Mouse (Mus musculus) adrenal gland, postnatal 14 days (tissue): ENCODE results near the gene Spn. TPM values are rescaled to one million over a fixed set of nuclear protein-coding genes. Genes with fewer than 3 reads are reported as not detected.

Experiments
- total RNA-seq: library from RNA; stranded (reverse); gene quantifications from 2 replicates; pipeline ENCODE4 v1.2.3, GENCODE M21; 2021

Spn gene
- total RNA-seq, 1 experiment from 2014 or later, result 1.4 TPM

Other genes with a start within 250 kb of the Spn start
- 27.6 and 27.9 TPM in 2 replicates for gene Tmem219, start 214.9 kb downstream of the Spn start, total RNA-seq
- gene Kctd13, start 208.9 kb downstream of the Spn start, total RNA-seq, result 20.2 and 24.7 TPM in 2 replicates
- gene Asphd1, start 188.2 kb downstream of the Spn start, total RNA-seq, result 1.7 and 2.2 TPM in 2 replicates
- 54.2 and 62.2 TPM in 2 replicates for gene Sez6l2, start 187.3 kb downstream of the Spn start, total RNA-seq
- gene Cdipt, start 161.9 kb downstream of the Spn start, total RNA-seq, result 78.2 and 83.0 TPM in 2 replicates
- 1.6 TPM in 2 replicates for gene Cdiptos, start 161.7 kb downstream of the Spn start, total RNA-seq
- 61.7 and 63.8 TPM in 2 replicates for gene Mvp, start 123.2 kb downstream of the Spn start, total RNA-seq
- 3.0 and 3.2 TPM in 2 replicates for gene Pagr1b, start 121.3 kb downstream of the Spn start, total RNA-seq
- 7.9 and 24.6 TPM in 2 replicates for gene Pagr1a, start 120.5 kb downstream of the Spn start, total RNA-seq
- 8.4 and 26.9 TPM in 2 replicates for gene Gm42742, start 116.7 kb downstream of the Spn start, total RNA-seq
- gene Prrt2, start 116.6 kb downstream of the Spn start, total RNA-seq, result 3.5 and 4.6 TPM in 2 replicates
- 133 and 142 TPM in 2 replicates for gene Maz, start 110.8 kb downstream of the Spn start, total RNA-seq
- 18.9 and 21.7 TPM in 2 replicates for gene Kif22, start 95.4 kb downstream of the Spn start, total RNA-seq
- gene Zg16, start 50.5 kb downstream of the Spn start, total RNA-seq, result not detected in 2 replicates
- gene AI467606, start 46.5 kb downstream of the Spn start, total RNA-seq, result 1.3 and 5.7 TPM in 2 replicates
- 1.8 and 11.4 TPM in 2 replicates for gene Qprt, start 15.6 kb downstream of the Spn start, total RNA-seq
- gene Cd2bp2, start 58.2 kb upstream of the Spn start, total RNA-seq, result 50.9 and 55.4 TPM in 2 replicates
- gene Tbc1d10b, start 70.6 kb upstream of the Spn start, total RNA-seq, result 38.9 and 45.6 TPM in 2 replicates
- gene Mylpf, start 71.1 kb upstream of the Spn start, total RNA-seq, result 4.3 and 4.9 TPM in 2 replicates
- gene Zfp553, start 95.2 kb upstream of the Spn start, total RNA-seq, result 10.0 and 13.8 TPM in 2 replicates
- 11.2 and 35.8 TPM in 2 replicates for gene Sept1, start 95.3 kb upstream of the Spn start, total RNA-seq
- 25.9 and 28.1 TPM in 2 replicates for gene Zfp771, start 106.5 kb upstream of the Spn start, total RNA-seq
- gene Dctpp1, start 122.9 kb upstream of the Spn start, total RNA-seq, result 48.3 and 57.5 TPM in 2 replicates
- gene Sephs2, start 136.2 kb upstream of the Spn start, total RNA-seq, result 147 and 187 TPM in 2 replicates
- 2.2 and 8.8 TPM in 2 replicates for gene Itgal, start 158.4 kb upstream of the Spn start, total RNA-seq
- 31.2 and 33.3 TPM in 2 replicates for gene Zfp768, start 207.8 kb upstream of the Spn start, total RNA-seq
- gene Zfp747, start 238.2 kb upstream of the Spn start, total RNA-seq, result 8.7 and 10.0 TPM in 2 replicates
- gene 9130019O22Rik, start 249.3 kb upstream of the Spn start, total RNA-seq, result 3.3 and 5.3 TPM in 2 replicates